Mouse (Mus musculus): Measurements from ENCODE around the gene C130026I21Rik.
"Not testable (repeated sequence)": the region's sequence is repeated elsewhere in the genome, so short reads cannot be mapped to it uniquely, and the experiment has no call there.

C130026I21Rik gene

GRCm38 (mm10) chr1:85033616-85034015 is 236.8 kb downstream of the C130026I21Rik start:
- not testable (repeated sequence) for DNase-seq (ENCODE audit: low spot score in 2 of 2)

DNA sequence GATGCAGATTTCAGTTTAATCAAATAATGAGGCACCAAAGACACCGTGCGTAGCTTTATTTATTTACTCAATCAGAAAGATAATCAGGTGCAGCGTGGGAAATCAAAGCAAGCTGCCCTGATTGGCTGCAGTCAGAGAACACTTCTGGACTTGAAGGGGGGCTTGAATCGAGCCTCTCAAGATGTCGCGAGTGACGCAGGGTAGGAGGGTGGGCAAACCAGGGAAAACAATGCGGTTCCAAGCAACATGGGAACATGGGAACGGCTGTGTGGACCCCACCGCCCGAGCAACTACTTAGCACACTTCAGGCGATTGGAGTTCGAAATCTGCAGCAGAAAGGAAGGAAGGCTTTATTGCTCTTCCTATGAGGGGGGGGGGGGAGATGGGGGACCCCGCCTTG is 240.2 kb downstream of the C130026I21Rik start:
- not testable (repeated sequence) for DNase-seq (ENCODE audit: low spot score in 2 of 2)

DNA sequence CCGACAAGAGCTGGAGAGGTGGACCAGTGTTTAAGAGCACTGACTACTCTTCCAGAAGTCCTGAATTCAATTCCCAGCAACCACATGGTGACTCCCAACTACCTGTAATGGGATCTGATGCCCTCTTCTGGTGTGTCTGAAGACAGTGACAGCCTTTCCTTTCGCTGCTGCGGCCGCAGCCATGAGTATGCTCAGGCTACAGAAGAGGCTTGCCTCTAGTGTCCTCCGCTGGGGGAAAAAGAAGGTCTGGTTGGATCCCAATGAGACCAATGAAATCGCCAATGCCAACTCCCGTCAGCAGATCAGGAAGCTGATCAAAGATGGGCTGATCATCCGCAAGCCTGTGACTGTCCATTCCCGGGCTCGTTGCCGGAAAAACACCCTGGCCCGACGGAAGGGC is 258.4 kb downstream of the C130026I21Rik start:
- DNase-seq (ENCODE audit: low spot score in 2 of 2) = not testable (repeated sequence)

DNA sequence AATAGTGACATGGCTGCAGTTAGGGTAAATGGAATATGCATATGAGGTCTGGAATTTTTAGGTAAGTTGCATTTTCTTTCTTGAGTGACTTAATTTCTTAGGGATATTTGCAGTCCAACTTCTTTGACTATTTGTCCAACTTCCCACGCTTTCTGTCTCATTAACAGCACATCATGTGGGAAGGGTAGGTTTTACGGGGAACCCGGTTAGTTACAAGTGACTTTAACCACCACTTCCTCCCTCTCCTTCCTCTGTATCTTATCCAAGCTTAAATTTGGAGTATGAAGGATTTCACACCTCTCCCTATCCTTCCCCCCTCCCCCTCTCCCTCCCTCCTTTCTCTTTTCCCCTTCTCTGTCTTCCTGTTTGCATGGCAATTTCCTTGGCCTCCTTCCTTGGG is 259.4 kb downstream of the C130026I21Rik start:
- DNase-seq (ENCODE audit: low spot score in 2 of 2) = not testable (repeated sequence)

DNA sequence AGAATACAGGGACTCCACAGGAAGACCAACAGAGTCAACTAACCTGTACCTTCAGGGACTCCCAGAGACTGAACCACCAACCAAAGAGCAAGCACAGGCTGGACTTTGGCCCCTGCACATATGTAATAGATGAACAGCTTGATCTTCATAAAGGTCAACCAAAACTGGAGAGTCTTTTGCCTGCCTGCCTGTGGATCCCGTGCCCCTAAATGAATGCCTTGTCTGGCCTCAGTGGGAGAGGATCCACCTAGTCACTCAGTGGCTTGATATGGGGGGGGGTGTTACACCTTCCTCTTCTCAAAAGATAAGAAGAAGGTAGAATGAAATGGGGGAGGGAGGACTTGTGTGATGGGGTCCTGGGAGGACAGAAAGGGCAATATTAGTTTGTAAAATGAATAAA is 262.6 kb downstream of the C130026I21Rik start:
- DNase-seq (ENCODE audit: low spot score in 2 of 2) = not testable (repeated sequence)

- DNase-seq (ENCODE audit: low spot score in 2 of 2) = not testable (repeated sequence)
Observed at GRCm38 (mm10) chr1:84999241-84999640, 271.1 kb downstream of the C130026I21Rik start.

- not testable (repeated sequence) for DNase-seq (ENCODE audit: low spot score in 2 of 2)
Observed at GRCm38 (mm10) chr1:84996305-84996704, 274.1 kb downstream of the C130026I21Rik start.

DNA sequence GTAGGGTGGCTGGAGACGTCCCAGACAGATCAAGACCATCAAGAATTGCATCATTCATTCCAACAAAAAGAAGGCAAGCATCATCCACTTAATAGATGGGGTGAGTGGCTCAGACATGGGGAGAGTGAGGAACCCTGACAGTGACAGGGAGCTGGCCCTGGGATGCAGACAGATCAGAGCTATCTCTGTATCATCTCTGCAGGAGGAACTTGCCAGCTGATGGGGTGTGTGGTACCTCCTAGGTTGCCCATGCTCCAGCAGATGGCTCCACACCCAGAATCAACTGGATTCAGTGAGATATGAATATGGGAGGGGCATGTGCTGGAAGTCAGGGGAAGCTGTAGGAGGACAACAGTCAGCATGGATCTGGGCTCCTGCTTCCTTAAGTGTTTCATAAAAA is 275.9 kb downstream of the C130026I21Rik start:
- DNase-seq (ENCODE audit: low spot score in 2 of 2) = peak in 1 of 2 experiments; percentile 8

DNA sequence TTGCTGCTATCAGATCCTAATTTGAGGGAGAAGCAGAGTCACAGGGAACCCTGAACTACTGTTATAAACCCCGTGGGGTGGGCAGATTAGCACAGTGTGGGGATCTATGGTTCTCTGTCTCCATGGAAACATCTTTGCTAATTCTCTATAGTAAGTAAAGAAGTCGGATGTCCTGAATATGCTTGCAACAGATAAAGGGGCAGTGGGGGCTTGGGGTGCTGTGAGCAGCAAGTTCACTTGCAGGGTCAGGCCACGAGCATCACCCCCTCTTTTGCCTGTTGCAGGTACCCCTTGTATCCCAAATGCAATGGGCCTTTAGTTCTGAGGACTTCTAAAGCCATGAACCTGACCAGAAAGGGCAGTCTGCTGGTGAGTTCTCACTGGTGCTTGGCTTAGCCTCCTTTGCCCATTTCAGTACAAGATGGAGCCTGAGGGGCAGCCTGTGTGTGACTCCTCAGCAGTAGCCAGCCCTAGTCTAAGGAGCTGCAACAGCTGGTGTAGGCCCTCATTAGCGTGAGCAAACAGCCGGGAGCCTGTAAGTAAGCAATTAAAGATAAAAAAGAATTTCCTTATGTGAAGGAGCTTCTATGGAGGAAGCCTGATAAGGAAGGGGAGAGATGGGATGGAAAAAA is 276.6 kb downstream of the C130026I21Rik start:
- not testable (repeated sequence) for DNase-seq (ENCODE audit: low spot score in 2 of 2)

DNA sequence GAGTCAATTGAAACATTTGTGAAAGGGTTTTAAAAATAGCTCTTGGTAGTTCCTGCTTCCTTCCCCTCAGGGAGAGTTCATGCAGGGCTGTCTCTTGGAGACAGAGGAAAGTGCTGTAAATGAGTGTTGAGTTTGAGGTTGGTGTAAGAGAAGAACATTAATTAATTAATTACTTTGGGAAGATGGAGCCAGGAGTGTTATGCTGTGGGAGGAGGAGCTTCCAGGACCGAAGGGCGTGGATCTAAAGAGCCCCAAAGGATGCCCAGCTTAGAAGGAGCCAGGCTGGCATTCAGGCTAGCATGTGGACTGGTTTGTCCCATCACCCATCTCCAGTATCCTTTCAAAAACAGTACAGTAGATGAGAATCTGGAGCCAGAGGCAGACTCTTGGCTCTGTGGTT is 277.1 kb downstream of the C130026I21Rik start:
- DNase-seq (ENCODE audit: low spot score in 2 of 2) = not testable (repeated sequence)

DNA sequence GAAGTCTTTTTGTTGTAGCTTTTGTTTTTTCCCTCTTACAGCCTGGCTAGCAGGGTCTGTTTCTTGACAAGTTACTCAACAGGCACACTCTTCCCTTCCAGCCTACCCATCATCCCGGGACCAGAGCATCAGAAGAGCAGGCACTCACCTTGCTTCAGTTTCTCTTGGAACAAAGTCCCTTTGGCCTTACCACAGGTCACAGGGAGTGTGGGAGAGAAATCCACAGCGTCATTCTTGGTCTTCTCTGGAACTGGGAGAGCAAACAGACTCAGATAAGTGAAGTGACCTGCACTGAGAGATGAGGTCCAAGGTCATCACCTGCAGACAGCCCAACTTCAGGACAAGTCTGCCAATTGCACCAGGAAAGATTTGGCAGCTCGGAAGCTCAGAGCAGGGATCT is 277.5 kb downstream of the C130026I21Rik start:
- not testable (repeated sequence) for DNase-seq (ENCODE audit: low spot score in 2 of 2)

GRCm38 (mm10) chr1:84989044-84989443 is 281.3 kb downstream of the C130026I21Rik start:
- DNase-seq (ENCODE audit: low spot score in 2 of 2) = not testable (repeated sequence)

GRCm38 (mm10) chr1:84987729-84988128 is 282.6 kb downstream of the C130026I21Rik start:
- DNase-seq (ENCODE audit: low spot score in 2 of 2) = not testable (repeated sequence)

DNA sequence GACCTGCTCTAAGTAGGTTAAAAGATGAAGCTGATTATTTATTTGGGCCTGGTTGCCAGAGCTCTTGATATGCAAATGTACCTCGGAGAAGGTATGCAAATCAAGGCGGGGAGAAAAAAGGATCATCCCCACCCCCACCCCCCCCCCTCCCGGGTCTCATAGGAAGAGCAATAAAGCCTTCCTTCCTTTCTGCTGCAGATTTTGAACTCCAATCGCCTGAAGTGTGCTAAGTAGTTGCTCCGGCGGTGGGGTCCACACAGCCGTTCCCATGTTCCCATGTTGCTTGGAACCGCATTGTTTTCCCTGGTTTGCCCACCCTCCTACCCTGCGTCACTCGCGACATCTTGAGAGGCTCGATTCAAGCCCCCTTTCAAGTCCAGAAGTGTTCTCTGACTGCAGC is 308.6 kb downstream of the C130026I21Rik start:
- not testable (repeated sequence) for DNase-seq (ENCODE audit: low spot score in 2 of 2)

- not testable (repeated sequence) for DNase-seq (ENCODE audit: low spot score in 2 of 2)
Observed at GRCm38 (mm10) chr1:84957713-84958112, 312.7 kb downstream of the C130026I21Rik start.

- DNase-seq (ENCODE audit: low spot score in 2 of 2) = not testable (repeated sequence)
Observed at GRCm38 (mm10) chr1:84956771-84957170, 313.6 kb downstream of the C130026I21Rik start.

GRCm38 (mm10) chr1:84952456-84953181 is 317.7 kb downstream of the C130026I21Rik start:
- DNase-seq (ENCODE audit: low spot score in 2 of 2) = no peak

- DNase-seq (ENCODE audit: low spot score in 2 of 2) = no peak
Observed at GRCm38 (mm10) chr1:84951566-84951965, 318.8 kb downstream of the C130026I21Rik start.

DNA sequence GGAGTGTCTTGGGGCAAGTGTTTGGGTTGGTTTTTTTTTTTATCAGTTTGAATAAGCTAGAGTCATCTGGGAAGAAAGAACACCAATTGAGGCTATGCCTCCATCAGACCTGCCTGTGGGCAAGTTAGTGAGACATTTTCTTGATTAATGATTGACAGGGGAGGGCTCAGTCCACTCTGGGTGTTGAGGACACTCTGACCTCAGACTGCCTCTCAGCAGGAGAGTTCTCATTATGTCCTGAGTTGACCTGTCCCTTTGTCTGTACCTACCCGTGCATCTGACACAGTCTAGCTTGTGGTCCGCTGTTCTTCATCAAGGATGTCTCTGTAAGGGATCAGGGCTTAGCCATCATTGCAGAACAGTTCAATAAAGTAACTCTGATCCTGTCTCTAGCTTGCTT is 323.0 kb downstream of the C130026I21Rik start:
- no peak for DNase-seq (ENCODE audit: low spot score in 2 of 2)

- DNase-seq (ENCODE audit: low spot score in 2 of 2) = no peak
Observed at GRCm38 (mm10) chr1:84945950-84946349, 324.4 kb downstream of the C130026I21Rik start.

- DNase-seq (ENCODE audit: low spot score in 2 of 2) = no peak
Observed at GRCm38 (mm10) chr1:84943549-84943948, 326.8 kb downstream of the C130026I21Rik start.
